Mouse (Mus musculus) frontal cortex, postnatal 14 days (tissue): Measurements from ENCODE around the gene Gm3854.
"Not testable (repeated sequence)": the region's sequence is repeated elsewhere in the genome, so short reads cannot be mapped to it uniquely, and the experiment has no call there.

Experiments used
- DNase-seq, 2 experiments: peaks; one replicate each; pipeline ENCODE4 v3.0.0; 2022; ENCODE audit warnings: low spot score in 2 of 2

Gm3854 gene

GRCm38 (mm10) chr7:6343501-6344071 lies at the start of gene Gm3854:
Gene Gm3854 (plus strand): TSS chr7:6343759.
- peak; percentile 76 to 77 for DNase-seq

GRCm38 (mm10) chr7:6300796-6301195 lies 42.8 kb upstream of the Gm3854 start:
- not testable (repeated sequence) for DNase-seq

GRCm38 (mm10) chr7:6330458-6331232 lies 12.9 kb upstream of the Gm3854 start:
- DNase-seq: peak; percentile 31 to 33

GRCm38 (mm10) chr7:6331233-6331956 lies 12.2 kb upstream of the Gm3854 start, which contains the start of gene Zfp583:
Gene Zfp583 (minus strand): TSS chr7:6331285.
- peak; percentile 73 to 83 for DNase-seq

GRCm38 (mm10) chr7:6339865-6340264 lies 3.7 kb upstream of the Gm3854 start:
- DNase-seq: no peak

GRCm38 (mm10) chr7:6344124-6344523 lies 565 bp downstream of the Gm3854 start:
- DNase-seq: no peak

- no peak for DNase-seq
These were observed 14.6 kb downstream of the Gm3854 start for GRCm38 (mm10) chr7:6358121-6358520.

- DNase-seq: no peak
These were observed 15.5 kb downstream of the Gm3854 start for GRCm38 (mm10) chr7:6358937-6359590.

GRCm38 (mm10) chr7:6360477-6361060 lies 17.0 kb downstream of the Gm3854 start:
- DNase-seq: no peak

GRCm38 (mm10) chr7:6361756-6362155 lies 18.2 kb downstream of the Gm3854 start:
- DNase-seq: no peak

GRCm38 (mm10) chr7:6362268-6363046 lies 18.9 kb downstream of the Gm3854 start:
- peak; percentile 98 to 99 for DNase-seq

GRCm38 (mm10) chr7:6363047-6363488 lies 19.5 kb downstream of the Gm3854 start, which contains the start of gene Zfp78:
Gene Zfp78 (plus strand): TSS chr7:6363280.
- no peak for DNase-seq

GRCm38 (mm10) chr7:6364761-6365160 lies 21.2 kb downstream of the Gm3854 start:
- DNase-seq: no peak

GRCm38 (mm10) chr7:6367185-6367584 lies 23.6 kb downstream of the Gm3854 start:
- DNase-seq: no peak

- DNase-seq: not testable (repeated sequence)
These were observed 24.6 kb downstream of the Gm3854 start for GRCm38 (mm10) chr7:6368146-6368545.

GRCm38 (mm10) chr7:6369460-6369859 lies 25.9 kb downstream of the Gm3854 start:
- DNase-seq: no peak

- DNase-seq: no peak
These were observed 29.4 kb downstream of the Gm3854 start for GRCm38 (mm10) chr7:6372993-6373392.

- peak; percentile 24 to 27 for DNase-seq
These were observed 34.9 kb downstream of the Gm3854 start for GRCm38 (mm10) chr7:6378441-6378840.

- no peak for DNase-seq
These were observed 37.9 kb downstream of the Gm3854 start for GRCm38 (mm10) chr7:6381431-6381830.

GRCm38 (mm10) chr7:6383044-6383455 lies 39.5 kb downstream of the Gm3854 start, which contains the start of gene Zfp28:
Gene Zfp28 (plus strand): TSS chr7:6383295.
- peak; percentile 85 to 88 for DNase-seq

- DNase-seq: no peak
These were observed 40.5 kb downstream of the Gm3854 start for GRCm38 (mm10) chr7:6384011-6384410.
